Mouse (Mus musculus) G1E (cell line): ENCODE data around the gene Sympk. TPM values are rescaled to one million over a fixed set of nuclear protein-coding genes. Genes with fewer than 3 reads are reported as not detected.

Experiments
- ATAC-seq: 2 replicates; pipeline ENCODE4 v1.8.0; 2016; ENCODE audit warnings: mild to moderate bottlenecking; ENCODE audit not compliant: insufficient number of reproducible peaks, poor library complexity, low FRiP score, severe bottlenecking; ENCODE audit errors: extremely low read depth
- DNase-seq: peaks from one replicate; pipeline ENCODE4 v3.0.0; 2012; ENCODE audit warnings: low spot score
- H3K27me3 ChIP-seq: 2 replicates; pipeline ENCODE4 v1.6.1; 2012; ENCODE audit warnings: mild to moderate bottlenecking, low read length, inconsistent platforms; ENCODE audit not compliant: insufficient read depth
- H3K36me3 ChIP-seq: replicated peaks from 2 replicates; pipeline ENCODE3; 2012; ENCODE audit warnings: mild to moderate bottlenecking, inconsistent platforms
- H3K4me1 ChIP-seq: 2 replicates; pipeline ENCODE4 v1.6.1; 2012; ENCODE audit warnings: low read depth, low read length, inconsistent platforms, mixed read lengths; ENCODE audit not compliant: insufficient read depth
- H3K4me3 ChIP-seq: 2 replicates; pipeline ENCODE4 v1.5.1; 2012; ENCODE audit warnings: low read depth, mild to moderate bottlenecking, inconsistent platforms, low read length, moderate library complexity, mixed read lengths
- H3K9me3 ChIP-seq: replicated peaks from 2 replicates; pipeline ENCODE4 v1.6.1; 2012; ENCODE audit warnings: inconsistent platforms
- CTCF ChIP-seq: IDR thresholded peaks from 2 replicates; pipeline ENCODE4 v1.5.1; 2012; ENCODE audit warnings: low read depth, low read length, inconsistent platforms, mixed read lengths
- GATA1 ChIP-seq: IDR thresholded peaks from 2 replicates; pipeline ENCODE4 v1.6.1; 2012; ENCODE audit warnings: borderline replicate concordance, low read length, inconsistent platforms, mixed read lengths
- GATA2 ChIP-seq: IDR thresholded peaks from 2 replicates; pipeline ENCODE4 v1.6.1; 2012; ENCODE audit warnings: low read depth, low read length, inconsistent platforms, borderline replicate concordance
- POLR2AphosphoS5 ChIP-seq: IDR thresholded peaks from 2 replicates; pipeline ENCODE4 v1.6.1; 2012; ENCODE audit warnings: low read depth, low read length, inconsistent platforms; ENCODE audit not compliant: insufficient replicate concordance
- TAL1 ChIP-seq: conservative IDR thresholded peaks from 2 replicates; pipeline ENCODE4 v1.6.1; 2012; ENCODE audit warnings: low read depth, low read length, inconsistent platforms, mixed read lengths
- polyA plus RNA-seq: library from polyadenylated mRNA; stranded (reverse); fragments of >175 nt; gene quantifications from 2 replicates; pipeline ENCODE4 v1.2.3, GENCODE M21; 2012
- total RNA-seq, 2 experiments: library from RNA; stranded (forward) in 1 of 2; stranded (reverse) in 1 of 2; fragments of 200-1000 nt in 1 of 2; fragments of >200 nt in 1 of 2; fragmentation: Nextera tagmentation in 1 of 2; gene quantifications; 2 replicates each; pipeline ENCODE4 v1.2.3; 2014 to 2017

Sympk gene
- total and polyA plus RNA-seq, 3 experiments: 48.1 to 257 (median 149) TPM

- Histone ChIP-seq H3K4me1 (no peaks in the 10 kb centered on the region), H3K9me3 (no peaks in the 10 kb centered on the region), H3K36me3 (peaks cover 100% of the 10 kb centered on the region), H3K4me3 (no peak overlapping the region), H3K27me3 (no peaks in the 10 kb centered on the region)
- ATAC-seq: no peak
- no peak for DNase-seq
- no peak for TF ChIP-seq TAL1
- TF ChIP-seq CTCF: no peak
- TF ChIP-seq POLR2AphosphoS5: no peak
- TF ChIP-seq GATA1: no peak
- TF ChIP-seq GATA2: no peak
These were observed 29.0 kb downstream of the Sympk start for GRCm38 (mm10) chr7:19053136-19053532.

GRCm38 (mm10) chr7:19054047-19054776, 30.0 kb downstream of the Sympk start, which contains the start of gene Rsph6a:
TSS of gene Rsph6a (plus strand) at chr7:19054690.
- Histone ChIP-seq H3K4me3 (no peak within 1 kb of the TSS), H3K27me3 (no peaks in the 10 kb centered on the region), H3K9me3 (no peaks in the 10 kb centered on the region), H3K36me3 (peaks cover 95% of the 10 kb centered on the region), H3K4me1 (no peaks in the 10 kb centered on the region)
- TF ChIP-seq CTCF (0 out of 2 replicates have a peak, but pooled peaks have one; percentile 17), GATA1 (no peak)
- DNase-seq: peak; percentile 23
- no peak for ATAC-seq

DNA sequence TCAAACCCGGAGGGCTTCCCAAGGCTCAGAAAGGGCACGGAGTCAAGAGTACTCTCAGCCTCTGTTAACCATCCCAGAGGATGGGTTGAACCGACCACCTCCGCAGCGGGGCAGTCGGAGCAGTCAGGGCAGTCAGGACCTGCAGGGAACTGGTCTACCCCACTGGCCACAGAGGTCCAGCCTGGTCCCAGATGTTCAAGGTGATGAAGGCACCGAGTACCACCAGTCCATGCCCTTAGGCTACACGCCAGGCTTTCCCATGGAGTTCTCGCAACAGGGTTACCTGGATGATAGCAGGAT, 30.6 kb downstream of the Sympk start:
- Histone ChIP-seq H3K4me3 (no peak overlapping the region), H3K27me3 (no peaks in the 10 kb centered on the region), H3K9me3 (no peaks in the 10 kb centered on the region), H3K4me1 (no peaks in the 10 kb centered on the region), H3K36me3 (peaks cover 90% of the 10 kb centered on the region)
- DNase-seq (no peak), ATAC-seq (no peak)
- TF ChIP-seq TAL1: no peak
- TF ChIP-seq GATA1: no peak
- no peak for TF ChIP-seq CTCF
- TF ChIP-seq GATA2: no peak
- no peak for TF ChIP-seq POLR2AphosphoS5

DNA sequence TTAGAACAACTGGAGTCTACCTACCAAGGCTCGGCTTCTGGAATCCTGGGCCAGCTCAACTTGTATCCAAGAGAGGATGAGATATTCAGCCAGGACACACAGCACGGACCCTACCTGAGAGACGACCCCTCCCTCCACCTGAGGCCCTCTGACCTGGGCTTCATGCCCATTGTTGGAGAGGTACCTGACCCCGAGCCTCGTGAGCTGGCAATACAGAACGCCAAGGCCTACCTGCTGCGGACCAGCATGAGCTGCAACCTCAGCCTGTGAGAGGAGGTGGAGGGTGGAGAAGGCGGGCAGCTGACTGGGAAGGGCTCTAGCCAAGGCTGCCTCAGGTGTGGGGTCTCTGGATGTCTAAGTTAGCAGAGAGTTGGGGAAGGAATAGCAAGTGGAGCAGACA, 30.9 kb downstream of the Sympk start:
- TF ChIP-seq GATA2 (no peak), CTCF (no peak), POLR2AphosphoS5 (no peak), GATA1 (no peak), TAL1 (no peak)
- Histone ChIP-seq H3K4me1 (no peaks in the 10 kb centered on the region), H3K27me3 (no peaks in the 10 kb centered on the region), H3K4me3 (no peak overlapping the region), H3K36me3 (peaks cover 86% of the 10 kb centered on the region), H3K9me3 (no peaks in the 10 kb centered on the region)
- DNase-seq: no peak
- no peak for ATAC-seq

DNA sequence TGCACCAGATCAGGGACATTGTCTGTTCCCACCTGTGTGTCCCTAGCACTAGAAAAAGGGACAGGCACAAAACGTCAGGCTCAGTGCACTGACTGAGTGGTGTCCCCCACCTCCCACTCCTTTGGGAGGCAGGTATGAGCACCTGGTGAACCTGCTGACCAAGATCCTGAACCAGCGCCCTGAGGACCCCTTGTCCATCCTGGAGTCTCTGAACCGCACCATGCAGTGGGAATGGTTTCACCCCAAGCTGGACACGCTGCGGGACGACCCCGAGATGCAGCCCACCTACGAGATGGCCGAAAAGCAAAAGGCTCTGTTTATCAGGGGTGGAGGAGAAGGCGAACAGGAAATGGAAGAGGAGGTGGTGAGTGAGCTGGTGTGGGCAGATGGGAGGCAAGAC, 33.2 kb downstream of the Sympk start:
- Histone ChIP-seq H3K4me3 (no peak overlapping the region), H3K9me3 (no peaks in the 10 kb centered on the region), H3K27me3 (peaks cover 3% of the 10 kb centered on the region; the same call in 1 of the 2 replicates), H3K36me3 (peaks cover 63% of the 10 kb centered on the region), H3K4me1 (no peaks in the 10 kb centered on the region)
- DNase-seq (no peak), ATAC-seq (no peak)
- TF ChIP-seq TAL1: no peak
- TF ChIP-seq CTCF: no peak
- no peak for TF ChIP-seq POLR2AphosphoS5
- no peak for TF ChIP-seq GATA2
- TF ChIP-seq GATA1: no peak

DNA sequence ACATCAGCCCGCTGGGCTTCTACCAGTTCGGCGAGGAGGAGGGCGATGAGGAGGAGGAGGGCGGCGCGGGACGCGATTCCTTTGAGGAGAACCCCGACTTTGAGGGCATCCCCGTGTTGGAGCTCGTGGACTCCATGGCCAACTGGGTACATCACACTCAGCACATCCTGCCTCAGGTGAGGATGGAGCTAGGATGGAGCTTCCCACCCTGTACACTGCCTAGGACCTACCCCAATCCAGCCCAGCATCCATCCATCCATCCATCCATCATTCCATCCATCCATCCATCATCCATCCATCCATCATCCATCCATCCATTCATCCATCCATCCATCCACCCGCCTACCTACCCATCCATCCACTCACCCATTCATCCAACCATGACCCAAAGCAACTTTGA, 41.7 kb downstream of the Sympk start:
- no peaks in the 10 kb centered on the region for H3K36me3 ChIP-seq
- H3K27me3 ChIP-seq: peaks cover 32% of the 10 kb centered on the region
- ATAC-seq (no peak), DNase-seq (no peak)
- no peak overlapping the region for H3K4me3 ChIP-seq
- no peak for TF ChIP-seq GATA2
- no peak for TF ChIP-seq TAL1
- no peak for TF ChIP-seq CTCF
- no peak for TF ChIP-seq GATA1
- TF ChIP-seq POLR2AphosphoS5: no peak
- peaks cover 5% of the 10 kb centered on the region for H3K4me1 ChIP-seq
- no peaks in the 10 kb centered on the region for H3K9me3 ChIP-seq

- TF ChIP-seq CTCF (no peak), GATA1 (no peak), TAL1 (no peak), POLR2AphosphoS5 (no peak), GATA2 (no peak)
- no peak overlapping the region for H3K4me3 ChIP-seq
- peaks cover 32% of the 10 kb centered on the region for H3K27me3 ChIP-seq
- H3K4me1 ChIP-seq: peaks cover 5% of the 10 kb centered on the region
- no peak for ATAC-seq
- no peaks in the 10 kb centered on the region for H3K9me3 ChIP-seq
- DNase-seq: no peak
- no peaks in the 10 kb centered on the region for H3K36me3 ChIP-seq
These were observed 42.9 kb downstream of the Sympk start for GRCm38 (mm10) chr7:19067063-19067462.
